8 mouse cellular contexts compared by ENCODE assay signal in genomic region chr14:124674536-124675141, GRCm38 (mm10). TPM values are rescaled to one million over a fixed set of nuclear protein-coding genes. Genes with fewer than 3 reads are reported as not detected.
DNase-seq lines count a peak whose midpoint lies in the region; ATAC-seq and TF ChIP-seq lines count a peak whose summit lies in the region.

No protein-coding gene starts in this region.

- no peaks in the 10 kb centered on the region for H3K36me3 ChIP-seq in lung, embryonic 15.5 days
- H3K36me3 ChIP-seq in lung, postnatal 0 days (ENCODE audit: insufficient read depth, low read length): no peaks in the 10 kb centered on the region
- H3K36me3 ChIP-seq in embryonic facial prominence, embryonic 10.5 days (replicated peaks): no peaks in the 10 kb centered on the region
- H3K36me3 ChIP-seq in intestine, embryonic 16.5 days (ENCODE audit: control insufficient read depth, insufficient read depth, low read length): no peaks in the 10 kb centered on the region
- H3K36me3 ChIP-seq in stomach, embryonic 14.5 days (ENCODE audit: control insufficient read depth, insufficient read depth, low read length): no peaks in the 10 kb centered on the region

- no peaks in the 10 kb centered on the region for H3K9me3 ChIP-seq in lung, embryonic 15.5 days
- H3K9me3 ChIP-seq in lung, postnatal 0 days (ENCODE audit: low read length): no peaks in the 10 kb centered on the region
- H3K9me3 ChIP-seq in embryonic facial prominence, embryonic 10.5 days: no peaks in the 10 kb centered on the region
- no peaks in the 10 kb centered on the region for H3K9me3 ChIP-seq in intestine, embryonic 16.5 days (ENCODE audit: control insufficient read depth, low read length)
- H3K9me3 ChIP-seq in stomach, embryonic 14.5 days (ENCODE audit: control insufficient read depth, low read depth, low read length): no peaks in the 10 kb centered on the region

- WGBS in lung, embryonic 15.5 days: 36% methylated on average over 8 of the region's 8 CpGs
- 42% methylated on average over 8 of the region's 8 CpGs for WGBS in lung, postnatal 0 days
- WGBS in embryonic facial prominence, embryonic 10.5 days: 40% methylated on average over 8 of the region's 8 CpGs
- 42% methylated on average over 8 of the region's 8 CpGs for WGBS in intestine, embryonic 16.5 days
- WGBS in stomach, embryonic 14.5 days: 43% methylated on average over 8 of the region's 8 CpGs

- peak overlapping the region; percentile 55 for H3K4me2 ChIP-seq in lung, embryonic 15.5 days
- H3K4me2 ChIP-seq in lung, postnatal 0 days (replicated peaks; ENCODE audit: low read depth, low read length): no peak overlapping the region
- H3K4me2 ChIP-seq in intestine, embryonic 16.5 days (ENCODE audit: low read depth, low read length): peak overlapping the region; percentile 72
- H3K4me2 ChIP-seq in stomach, embryonic 14.5 days (replicated peaks; ENCODE audit: low read depth, low read length): peak overlapping the region; percentile 55

- H3K9ac ChIP-seq in lung, embryonic 15.5 days: no peak overlapping the region
- no peak overlapping the region for H3K9ac ChIP-seq in lung, postnatal 0 days (replicated peaks; ENCODE audit: low read depth)
- peak overlapping the region; percentile 44; the same call in 1 of the 2 replicates for H3K9ac ChIP-seq in intestine, embryonic 16.5 days (ENCODE audit: low read depth, low read length)
- H3K9ac ChIP-seq in stomach, embryonic 14.5 days (replicated peaks; ENCODE audit: low read depth, low read length): no peak overlapping the region

- peaks cover 38% of the 10 kb centered on the region for H3K27me3 ChIP-seq in lung, embryonic 15.5 days
- no peaks in the 10 kb centered on the region for H3K27me3 ChIP-seq in lung, postnatal 0 days (replicated peaks; ENCODE audit: insufficient read depth, low read length)
- H3K27me3 ChIP-seq in embryonic facial prominence, embryonic 10.5 days (replicated peaks; ENCODE audit: low read depth, poor library complexity, severe bottlenecking): peaks cover 37% of the 10 kb centered on the region
- 0 out of 2 replicates have a peak, but pooled peaks cover 9% of the 10 kb centered on the region for H3K27me3 ChIP-seq in intestine, embryonic 16.5 days (replicated peaks; ENCODE audit: control insufficient read depth, insufficient read depth, low read length)
- no peaks in the 10 kb centered on the region for H3K27me3 ChIP-seq in stomach, embryonic 14.5 days (ENCODE audit: control insufficient read depth, insufficient read depth, low read length)

- H3K4me3 ChIP-seq in lung, embryonic 15.5 days: peak overlapping the region; percentile 20
- no peak overlapping the region for H3K4me3 ChIP-seq in lung, postnatal 0 days (ENCODE audit: low read depth, low read length)
- H3K4me3 ChIP-seq in embryonic facial prominence, embryonic 10.5 days: peak overlapping the region; percentile 60
- H3K4me3 ChIP-seq in intestine, embryonic 16.5 days (ENCODE audit: low read length): peak overlapping the region; percentile 41
- peak overlapping the region; percentile 29 for H3K4me3 ChIP-seq in stomach, embryonic 14.5 days (ENCODE audit: low read depth, low read length)

- no peak for TF ChIP-seq CTCF in lung, postnatal 0 days (IDR thresholded peaks at IDR 0.05)

- H3K27ac ChIP-seq in lung, embryonic 15.5 days: no peak overlapping the region
- H3K27ac ChIP-seq in lung, postnatal 0 days (ENCODE audit: low read length): no peak overlapping the region
- no peak overlapping the region for H3K27ac ChIP-seq in embryonic facial prominence, embryonic 10.5 days (replicated peaks)
- H3K27ac ChIP-seq in intestine, embryonic 16.5 days (ENCODE audit: low read length): no peak overlapping the region
- H3K27ac ChIP-seq in stomach, embryonic 14.5 days (ENCODE audit: low read length): no peak overlapping the region

- no peak for DNase-seq in lung, postnatal 0 days (ENCODE audit: low spot score)
- DNase-seq in embryonic facial prominence, embryonic 10.5 days (ENCODE audit: low spot score): no peak
- DNase-seq in urinary bladder, adult 18-20 months (ENCODE audit: low spot score in 2 of 2): no peak
- no peak for DNase-seq in spleen, postnatal 14 days (ENCODE audit: low spot score in 2 of 2)

- no peak for ATAC-seq in lung, embryonic 15.5 days (ENCODE audit: borderline replicate concordance, extremely low read depth, low FRiP score, low TSS enrichment)
- ATAC-seq in lung, postnatal 0 days: no peak
- ATAC-seq in intestine, embryonic 16.5 days: peak; percentile 29; the same call in 1 of the 2 replicates
- ATAC-seq in stomach, embryonic 14.5 days (ENCODE audit: insufficient number of reproducible peaks, insufficient read depth, low FRiP score, low read depth): 0 out of 2 replicates have a peak, but pooled peaks have one; percentile 16
- no peak for ATAC-seq in activated CD4-positive, CD25-positive, alpha-beta regulatory T cell, adult 4 months

- no peak for TF ChIP-seq EP300 in lung, postnatal 0 days (IDR thresholded peaks at IDR 0.05)

- peaks cover 3% of the 10 kb centered on the region; the same call in 1 of the 2 replicates for H3K4me1 ChIP-seq in lung, embryonic 15.5 days
- no peaks in the 10 kb centered on the region for H3K4me1 ChIP-seq in lung, postnatal 0 days (ENCODE audit: insufficient read depth, low read depth, low read length)
- H3K4me1 ChIP-seq in embryonic facial prominence, embryonic 10.5 days: peaks cover 26% of the 10 kb centered on the region
- H3K4me1 ChIP-seq in intestine, embryonic 16.5 days (ENCODE audit: control insufficient read depth, insufficient read depth, low read length): peaks cover 7% of the 10 kb centered on the region
- H3K4me1 ChIP-seq in stomach, embryonic 14.5 days (ENCODE audit: control insufficient read depth, insufficient read depth, low read length): peaks cover 9% of the 10 kb centered on the region; the same call in 1 of the 2 replicates

RNA-seq across cellular contexts. Expression of gene Fgf14, which starts 2.3 kb away (rescaled TPM):
- polyA plus RNA-seq in lung, embryonic 15.5 days (2015; fragmentation: Nextera tagmentation; extraction: Ambion mirVana): 0.59 and 1.9 TPM in 2 replicates
- 0.06 and 0.08 TPM in 2 replicates for polyA plus RNA-seq in lung, postnatal 0 days (2015; fragmentation: Nextera tagmentation; extraction: Ambion mirVana)
- 1.0 and 1.2 TPM in 2 replicates for polyA plus RNA-seq in embryonic facial prominence, embryonic 10.5 days (2016; fragmentation: Nextera tagmentation; extraction: Ambion mirVana)
- polyA plus RNA-seq in intestine, embryonic 16.5 days (2015; fragmentation: Nextera tagmentation; extraction: Ambion mirVana): 1.3 and 1.4 TPM in 2 replicates
- 1.2 and 1.8 TPM in 2 replicates for polyA plus RNA-seq in stomach, embryonic 14.5 days (2014; fragmentation: Nextera tagmentation; extraction: Ambion mirVana)
- polyA plus RNA-seq in activated CD4-positive, CD25-positive, alpha-beta regulatory T cell, adult 4 months (2017; shearing (Covaris generic)): not detected

Comparison
In these comparisons a context has a peak if more than half of its experiments do, and no peak if none do; other contexts are left out.
1. ATAC-seq: peak in intestine, embryonic 16.5 days (single experiment) and stomach, embryonic 14.5 days (single experiment); none in lung, embryonic 15.5 days (single experiment), lung, postnatal 0 days (single experiment) and activated CD4-positive, CD25-positive, alpha-beta regulatory T cell, adult 4 months (single experiment).